Mouse (Mus musculus) limb, embryonic 12.5 days (tissue): Measurements from ENCODE around the gene Cab39l. TPM values are rescaled to one million over a fixed set of nuclear protein-coding genes. Genes with fewer than 3 reads are reported as not detected.

Source experiments
- ATAC-seq: fragments of 200-750 bp; cut with Nextera tagmentation; 2 replicates; pipeline ENCODE4 v1.8.0; 2017; ENCODE audit warnings: low read depth, moderate TSS enrichment; ENCODE audit not compliant: insufficient number of reproducible peaks, insufficient read depth, low FRiP score, low TSS enrichment
- H3K27ac ChIP-seq: fragments of 300-500 bp; sonication (generic); 2 replicates; pipeline ENCODE4 v1.5.1; 2016; ENCODE audit warnings: mild to moderate bottlenecking, moderate library complexity
- H3K27me3 ChIP-seq: fragments of 300-500 bp; sonication (generic); 2 replicates; pipeline ENCODE4 v1.6.1; 2016; ENCODE audit warnings: mild to moderate bottlenecking, moderate library complexity
- H3K36me3 ChIP-seq: fragments of 300-500 bp; sonication (generic); 2 replicates; pipeline ENCODE4 v1.6.1; 2016; ENCODE audit warnings: mild to moderate bottlenecking, moderate library complexity
- H3K4me1 ChIP-seq: fragments of 300-500 bp; sonication (generic); replicated peaks from 2 replicates; pipeline ENCODE4 v1.6.1; 2016
- H3K4me2 ChIP-seq: fragments of 300-500 bp; sonication (generic); 2 replicates; pipeline ENCODE4 v1.6.1; 2016; ENCODE audit warnings: mild to moderate bottlenecking, moderate library complexity
- H3K4me3 ChIP-seq: fragments of 300-500 bp; sonication (generic); replicated peaks from 2 replicates; pipeline ENCODE4 v1.5.1; 2016; ENCODE audit warnings: mild to moderate bottlenecking
- H3K9ac ChIP-seq: fragments of 300-500 bp; sonication (generic); replicated peaks from 2 replicates; pipeline ENCODE4 v1.6.1; 2016; ENCODE audit warnings: mild to moderate bottlenecking, moderate library complexity
- H3K9me3 ChIP-seq: fragments of 300-500 bp; sonication (generic); 2 replicates; pipeline ENCODE4 v1.6.1; 2016; ENCODE audit warnings: mild to moderate bottlenecking, moderate library complexity
- WGBS: fragments of 180-500 bp; shearing (Covaris S2); methylation state at CpG from one replicate; pipeline ENCODE4 v1.1.7; 2016; 5-methylcytosine and 5-hydroxymethylcytosine counted together
- polyA plus RNA-seq: library from polyadenylated mRNA; unstranded; fragments of >200 nt; fragmentation: Nextera tagmentation; extraction: Ambion mirVana; gene quantifications from 2 replicates; pipeline ENCODE4 v1.2.1, GENCODE M21; 2016

Cab39l gene
- polyA plus RNA-seq, 1 experiment from 2014 or later: 40.9 TPM

GRCm38 (mm10) chr14:59506139-59506538, 65.4 kb downstream of the Cab39l start:
- Histone ChIP-seq H3K27me3 (no peaks in the 10 kb centered on the region), H3K9ac (no peak overlapping the region), H3K9me3 (no peaks in the 10 kb centered on the region), H3K4me3 (no peak overlapping the region), H3K4me2 (no peak overlapping the region), H3K4me1 (no peaks in the 10 kb centered on the region), H3K36me3 (peaks cover 17% of the 10 kb centered on the region; the same call in 1 of the 2 replicates), H3K27ac (no peak overlapping the region)
- ATAC-seq: no peak
- WGBS: 88% methylated on average over 4 of the region's 4 CpGs

GRCm38 (mm10) chr14:59513922-59514444, 73.2 kb downstream of the Cab39l start:
- Histone ChIP-seq H3K27ac (no peak overlapping the region), H3K4me3 (no peak overlapping the region), H3K9ac (no peak overlapping the region), H3K27me3 (no peaks in the 10 kb centered on the region), H3K4me2 (no peak overlapping the region), H3K36me3 (no peaks in the 10 kb centered on the region), H3K4me1 (no peaks in the 10 kb centered on the region), H3K9me3 (no peaks in the 10 kb centered on the region)
- WGBS: 80% methylated on average over 6 of the region's 6 CpGs
- no peak for ATAC-seq

DNA sequence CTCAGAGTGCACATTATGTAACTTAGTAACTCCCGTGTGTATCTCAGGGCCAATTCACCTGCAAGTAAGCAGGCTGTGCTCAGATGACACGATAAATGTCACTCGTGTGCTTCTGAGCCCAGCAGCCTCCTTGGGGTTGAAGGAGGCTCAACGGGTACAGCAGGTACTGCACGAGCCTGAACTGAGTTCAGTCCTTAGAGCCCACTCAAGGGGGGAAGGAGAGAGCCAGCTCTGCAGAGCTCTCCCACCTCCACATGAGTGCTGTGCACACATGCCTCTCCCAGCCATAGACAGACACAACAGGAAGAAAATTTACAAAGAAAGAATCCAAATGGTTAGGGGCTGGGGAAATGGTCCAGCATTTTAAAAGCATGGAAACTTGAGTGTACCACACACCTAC, 85.1 kb downstream of the Cab39l start:
- H3K9ac ChIP-seq: no peak overlapping the region
- H3K4me1 ChIP-seq: no peaks in the 10 kb centered on the region
- no peaks in the 10 kb centered on the region for H3K9me3 ChIP-seq
- WGBS: 89% methylated on average over 5 of the region's 5 CpGs
- no peak for ATAC-seq
- no peaks in the 10 kb centered on the region for H3K36me3 ChIP-seq
- no peak overlapping the region for H3K4me2 ChIP-seq
- no peak overlapping the region for H3K4me3 ChIP-seq
- H3K27me3 ChIP-seq: no peaks in the 10 kb centered on the region
- H3K27ac ChIP-seq: no peak overlapping the region

GRCm38 (mm10) chr14:59530801-59531200, 90.0 kb downstream of the Cab39l start:
- H3K27ac ChIP-seq: no peak overlapping the region
- H3K9ac ChIP-seq: no peak overlapping the region
- no peak overlapping the region for H3K4me3 ChIP-seq
- 80% methylated on average over 1 of the region's 1 CpGs for WGBS
- no peaks in the 10 kb centered on the region for H3K36me3 ChIP-seq
- H3K4me1 ChIP-seq: no peaks in the 10 kb centered on the region
- no peak for ATAC-seq
- H3K9me3 ChIP-seq: no peaks in the 10 kb centered on the region
- no peak overlapping the region for H3K4me2 ChIP-seq
- H3K27me3 ChIP-seq: no peaks in the 10 kb centered on the region

GRCm38 (mm10) chr14:59532986-59533385, 92.2 kb downstream of the Cab39l start:
- Histone ChIP-seq H3K27ac (no peak overlapping the region), H3K4me2 (no peak overlapping the region), H3K9me3 (no peaks in the 10 kb centered on the region), H3K4me3 (no peak overlapping the region), H3K4me1 (no peaks in the 10 kb centered on the region), H3K27me3 (no peaks in the 10 kb centered on the region), H3K36me3 (no peaks in the 10 kb centered on the region), H3K9ac (no peak overlapping the region)
- 88% methylated on average over 1 of the region's 1 CpGs for WGBS
- no peak for ATAC-seq

DNA sequence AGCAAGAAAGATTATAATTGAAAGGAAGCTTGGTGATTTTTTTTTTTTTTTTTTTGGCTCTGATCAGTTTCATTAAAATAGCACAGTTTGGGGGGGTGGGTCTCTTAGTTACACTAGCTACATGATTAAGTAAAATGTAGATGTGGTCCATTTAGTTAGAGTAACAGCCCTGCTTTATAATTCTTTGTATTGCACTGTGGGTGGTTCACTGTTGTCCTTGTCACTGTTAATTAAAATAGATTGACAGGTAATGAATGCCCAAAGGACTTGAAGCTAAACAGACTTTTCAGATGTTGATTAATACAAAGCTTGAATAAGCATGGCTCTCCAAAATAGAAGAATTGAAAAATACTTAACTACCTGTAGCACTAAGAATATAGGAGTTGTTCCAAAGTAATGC, 93.1 kb downstream of the Cab39l start:
- Histone ChIP-seq H3K9ac (no peak overlapping the region), H3K4me1 (no peaks in the 10 kb centered on the region), H3K27me3 (no peaks in the 10 kb centered on the region), H3K4me3 (no peak overlapping the region), H3K36me3 (no peaks in the 10 kb centered on the region), H3K4me2 (no peak overlapping the region), H3K27ac (no peak overlapping the region), H3K9me3 (no peaks in the 10 kb centered on the region)
- ATAC-seq: no peak

GRCm38 (mm10) chr14:59537829-59538432, 97.2 kb downstream of the Cab39l start:
- no peak for ATAC-seq
- peaks cover 5% of the 10 kb centered on the region; the same call in 1 of the 2 replicates for H3K36me3 ChIP-seq
- H3K27ac ChIP-seq: no peak overlapping the region
- no peaks in the 10 kb centered on the region for H3K9me3 ChIP-seq
- no peak overlapping the region for H3K9ac ChIP-seq
- no peak overlapping the region for H3K4me3 ChIP-seq
- H3K4me1 ChIP-seq: no peaks in the 10 kb centered on the region
- 88% methylated on average over 4 of the region's 4 CpGs for WGBS
- no peaks in the 10 kb centered on the region for H3K27me3 ChIP-seq
- H3K4me2 ChIP-seq: no peak overlapping the region

GRCm38 (mm10) chr14:59540230-59540629, 99.5 kb downstream of the Cab39l start:
- Histone ChIP-seq H3K4me3 (no peak overlapping the region), H3K36me3 (peaks cover 5% of the 10 kb centered on the region; the same call in 1 of the 2 replicates), H3K9me3 (no peaks in the 10 kb centered on the region), H3K27ac (no peak overlapping the region), H3K4me1 (peaks cover 6% of the 10 kb centered on the region; the same call in 1 of the 2 replicates), H3K27me3 (no peaks in the 10 kb centered on the region), H3K4me2 (no peak overlapping the region), H3K9ac (no peak overlapping the region)
- no peak for ATAC-seq
- WGBS: 92% methylated on average over 2 of the region's 2 CpGs

- Histone ChIP-seq H3K9ac (no peak overlapping the region), H3K4me2 (no peak overlapping the region), H3K4me3 (no peak overlapping the region), H3K36me3 (peaks cover 5% of the 10 kb centered on the region; the same call in 1 of the 2 replicates), H3K4me1 (peaks cover 6% of the 10 kb centered on the region; the same call in 1 of the 2 replicates), H3K9me3 (no peaks in the 10 kb centered on the region), H3K27ac (no peak overlapping the region), H3K27me3 (no peaks in the 10 kb centered on the region)
- no peak for ATAC-seq
- 82% methylated on average over 6 of the region's 6 CpGs for WGBS
These were observed 100.0 kb downstream of the Cab39l start for GRCm38 (mm10) chr14:59540761-59541160.

DNA sequence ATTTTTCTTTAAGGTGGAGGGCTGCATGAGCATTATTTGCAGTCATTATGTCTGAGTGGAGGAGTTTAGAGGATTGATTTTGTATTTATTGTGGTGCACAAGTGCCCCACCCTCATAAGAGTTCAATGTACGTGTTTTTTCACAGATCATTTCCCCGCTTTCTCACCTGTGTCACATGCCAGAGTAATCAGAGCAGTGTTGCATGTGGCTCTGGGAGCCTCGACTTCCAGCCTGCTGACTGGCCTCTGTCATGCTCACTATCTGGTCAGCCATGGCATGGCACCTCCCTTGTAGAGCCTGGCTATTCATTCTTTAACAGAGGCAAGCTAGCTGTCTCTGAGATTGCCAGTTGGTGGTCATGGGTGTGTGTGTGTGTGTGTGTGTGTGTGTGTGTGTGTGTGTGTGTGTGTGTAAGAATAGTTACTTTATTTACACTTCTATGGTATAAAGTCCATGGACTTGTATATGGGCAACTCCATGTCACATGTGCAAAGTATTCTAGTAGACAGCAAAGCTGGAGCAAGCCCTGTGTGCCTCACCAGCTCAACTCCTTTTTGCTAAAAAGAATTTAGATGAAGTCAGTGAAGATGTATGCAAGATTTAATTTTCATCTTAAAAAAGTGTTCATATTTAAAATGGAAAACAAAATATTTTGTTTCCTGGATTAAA, 102.5 kb downstream of the Cab39l start:
- 87% methylated on average over 3 of the region's 3 CpGs for WGBS
- H3K9me3 ChIP-seq: no peaks in the 10 kb centered on the region
- H3K36me3 ChIP-seq: peaks cover 8% of the 10 kb centered on the region; the same call in 1 of the 2 replicates
- no peak overlapping the region for H3K27ac ChIP-seq
- no peak overlapping the region for H3K4me3 ChIP-seq
- H3K4me1 ChIP-seq: peaks cover 6% of the 10 kb centered on the region; the same call in 1 of the 2 replicates
- H3K4me2 ChIP-seq: no peak overlapping the region
- no peaks in the 10 kb centered on the region for H3K27me3 ChIP-seq
- no peak overlapping the region for H3K9ac ChIP-seq
- no peak for ATAC-seq

DNA sequence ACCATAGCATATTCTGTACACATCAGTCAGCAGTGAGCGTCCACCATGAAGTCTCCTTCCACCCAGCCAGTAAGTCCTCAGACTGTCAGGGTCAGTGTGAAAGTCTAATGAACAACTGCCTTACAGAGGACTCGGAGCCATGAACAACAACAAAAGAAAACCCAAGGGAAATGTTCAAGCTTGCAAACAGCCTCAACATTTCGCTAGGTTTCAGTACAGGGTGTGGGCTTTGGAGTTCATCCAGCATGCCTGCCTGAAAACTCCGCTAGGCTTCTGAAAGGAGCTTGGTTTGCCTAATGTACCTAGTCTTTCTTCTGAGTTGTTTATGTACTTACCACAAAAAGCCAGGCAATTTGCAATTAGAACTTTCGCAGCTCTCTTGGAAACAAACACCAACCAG, 103.2 kb downstream of the Cab39l start:
- WGBS: 72% methylated on average over 5 of the region's 5 CpGs
- no peaks in the 10 kb centered on the region for H3K9me3 ChIP-seq
- no peak overlapping the region for H3K4me3 ChIP-seq
- H3K36me3 ChIP-seq: peaks cover 8% of the 10 kb centered on the region; the same call in 1 of the 2 replicates
- no peak overlapping the region for H3K4me2 ChIP-seq
- H3K4me1 ChIP-seq: peaks cover 6% of the 10 kb centered on the region; the same call in 1 of the 2 replicates
- no peaks in the 10 kb centered on the region for H3K27me3 ChIP-seq
- no peak for ATAC-seq
- no peak overlapping the region for H3K27ac ChIP-seq
- no peak overlapping the region for H3K9ac ChIP-seq
